Mouse (Mus musculus) retina, embryonic 14.5 days (tissue): ENCODE results near the gene Rcvrn.

Source experiments
- DNase-seq: peaks from one replicate; pipeline ENCODE4 v3.0.0-alpha.2; 2015; ENCODE audit warnings: low spot score

Rcvrn gene

GRCm38 (mm10) chr11:67694703-67695376 is at the start of gene Rcvrn:
Rcvrn (plus strand) TSS chr11:67695326.
- DNase-seq: no peak

- DNase-seq: peak; percentile 91
These were observed 47.4 kb upstream of the Rcvrn start for GRCm38 (mm10) chr11:67647745-67648144.

- no peak for DNase-seq
These were observed 46.3 kb upstream of the Rcvrn start for GRCm38 (mm10) chr11:67648651-67649407.

- DNase-seq: no peak
These were observed 45.0 kb upstream of the Rcvrn start for GRCm38 (mm10) chr11:67649971-67650707.

GRCm38 (mm10) chr11:67651731-67652130 is 43.4 kb upstream of the Rcvrn start:
- DNase-seq: no peak

- DNase-seq: peak; percentile 84
These were observed 42.8 kb upstream of the Rcvrn start for GRCm38 (mm10) chr11:67652194-67652892.

GRCm38 (mm10) chr11:67652893-67653255 is 42.3 kb upstream of the Rcvrn start:
- DNase-seq: peak; percentile 56

GRCm38 (mm10) chr11:67653521-67654090 is 41.5 kb upstream of the Rcvrn start:
- DNase-seq: no peak

GRCm38 (mm10) chr11:67654514-67654913 is 40.6 kb upstream of the Rcvrn start:
- DNase-seq: no peak

- no peak for DNase-seq
These were observed 39.7 kb upstream of the Rcvrn start for GRCm38 (mm10) chr11:67655236-67655959.

GRCm38 (mm10) chr11:67656366-67656765 is 38.8 kb upstream of the Rcvrn start:
- DNase-seq: no peak

GRCm38 (mm10) chr11:67656811-67657210 is 38.3 kb upstream of the Rcvrn start:
- DNase-seq: no peak

- peak; percentile 88 for DNase-seq
These were observed 37.3 kb upstream of the Rcvrn start for GRCm38 (mm10) chr11:67657685-67658382.

GRCm38 (mm10) chr11:67661465-67661864 is 33.7 kb upstream of the Rcvrn start:
- no peak for DNase-seq

- DNase-seq: no peak
These were observed 31.7 kb upstream of the Rcvrn start for GRCm38 (mm10) chr11:67663437-67663836.

- no peak for DNase-seq
These were observed 30.9 kb upstream of the Rcvrn start for GRCm38 (mm10) chr11:67664261-67664660.

GRCm38 (mm10) chr11:67664918-67665317 is 30.2 kb upstream of the Rcvrn start:
- no peak for DNase-seq

- DNase-seq: no peak
These were observed 29.0 kb upstream of the Rcvrn start for GRCm38 (mm10) chr11:67666129-67666528.

- DNase-seq: no peak
These were observed 27.4 kb upstream of the Rcvrn start for GRCm38 (mm10) chr11:67667531-67668332.
